Mouse (Mus musculus) megakaryocyte, embryonic 14.5 days (primary cell): Measurements from ENCODE around the gene Oit3.

Experiments
- FLI1 ChIP-seq: IDR thresholded peaks from 2 replicates; pipeline ENCODE4 v1.6.1; 2012; ENCODE audit warnings: low read length, inconsistent platforms, mixed read lengths
- GATA1 ChIP-seq: IDR thresholded peaks from 3 replicates; pipeline ENCODE4 v1.6.1; 2012; ENCODE audit warnings: mixed read lengths, low read length, inconsistent platforms, borderline replicate concordance

GRCm38 (mm10) chr10:59490920-59491319, 49.3 kb upstream of the Oit3 start:
- TF ChIP-seq FLI1 (no peak), GATA1 (no peak)
